ENCODE assay signal across 22 mouse cellular contexts in genomic region chr8:93563551-93563950, GRCm38 (mm10). TPM values are rescaled to one million over a fixed set of nuclear protein-coding genes. Genes with fewer than 3 reads are reported as not detected.
DNase-seq lines count a peak whose midpoint lies in the region; ATAC-seq and TF ChIP-seq lines count a peak whose summit lies in the region.
"Had no signal": no experiment of that assay in that cellular context is flagged by ENCODE, and none has a peak within 500 bp of the region (broad histone marks: within the 10 kb centered on the region; RNA-seq: fewer than 3 reads in every experiment).

No protein-coding gene starts in this region.

- H3K4me2 ChIP-seq in forebrain, embryonic 11.5 days (ENCODE audit: low read depth, low read length, severe bottlenecking) = no peak overlapping the region
- no peak overlapping the region for H3K4me2 ChIP-seq in embryonic facial prominence, embryonic 15.5 days (replicated peaks)
- H3K4me2 ChIP-seq: embryonic facial prominence, embryonic 12.5 days; liver, embryonic 15.5 days had no signal

- intact Hi-C loops in left cerebral cortex, adult 2 months (cut with DNase I) = no loop called here

- H3K9me3 ChIP-seq in forebrain, embryonic 10.5 days = peaks cover 4% of the 10 kb centered on the region
- peaks cover under 1% of the 10 kb centered on the region; the same call in 1 of the 2 replicates for H3K9me3 ChIP-seq in forebrain, embryonic 11.5 days (ENCODE audit: control insufficient read depth, low read length)
- no peaks in the 10 kb centered on the region for H3K9me3 ChIP-seq in embryonic facial prominence, embryonic 15.5 days (replicated peaks)
- H3K9me3 ChIP-seq: liver, embryonic 15.5 days had no signal

- ATAC-seq in forebrain, embryonic 11.5 days (replicated peaks; ENCODE audit: low FRiP score) = no peak
- 0 out of 2 replicates have a peak, but pooled peaks have one; percentile 18 for ATAC-seq in embryonic facial prominence, embryonic 15.5 days (ENCODE audit: insufficient number of reproducible peaks, low FRiP score, low TSS enrichment, low read depth)

- WGBS in forebrain, embryonic 10.5 days = 92% methylated on average over 7 of the region's 7 CpGs
- WGBS in forebrain, embryonic 11.5 days = 87% methylated on average over 7 of the region's 7 CpGs
- 77% methylated on average over 7 of the region's 7 CpGs for WGBS in embryonic facial prominence, embryonic 15.5 days

- peak; percentile 11 for DNase-seq in forebrain, embryonic 10.5 days (ENCODE audit: extremely low spot score, low spot score)
- DNase-seq in forebrain, embryonic 11.5 days (ENCODE audit: low spot score) = no peak
- no peak for DNase-seq in left cerebral cortex, adult 2 months (ENCODE audit: extremely low spot score in 1 of 2, low spot score in 2 of 2)
- DNase-seq in left cerebral cortex, adult 18-20 months (ENCODE audit: low spot score in 2 of 2) = no peak
- peak; percentile 34 for DNase-seq in cerebellum, adult 9-11 months
- DNase-seq in thymus, postnatal 0 days (ENCODE audit: low spot score) = no peak
- DNase-seq: adrenal gland, postnatal 25 days; gastrocnemius, postnatal 25 days; kidney, adult 9 months; kidney, postnatal 36 days; thymus, adult 18-20 months had no signal

- H3K36me3 ChIP-seq in forebrain, embryonic 10.5 days (replicated peaks) = no peaks in the 10 kb centered on the region
- H3K36me3 ChIP-seq in forebrain, embryonic 11.5 days (ENCODE audit: control insufficient read depth, insufficient read depth, low read length) = no peaks in the 10 kb centered on the region
- H3K36me3 ChIP-seq in embryonic facial prominence, embryonic 15.5 days = no peaks in the 10 kb centered on the region
- H3K36me3 ChIP-seq: embryonic facial prominence, embryonic 12.5 days; hindbrain, embryonic 10.5 days; liver, embryonic 15.5 days; midbrain, embryonic 10.5 days had no signal

- H3K27ac ChIP-seq in forebrain, embryonic 10.5 days = no peak overlapping the region
- H3K27ac ChIP-seq in forebrain, embryonic 11.5 days (ENCODE audit: low read depth, low read length) = no peak overlapping the region
- H3K27ac ChIP-seq in left cerebral cortex, adult 2 months = 0 out of 2 replicates have a peak overlapping the region, but pooled peaks have one; percentile 29
- H3K27ac ChIP-seq in embryonic facial prominence, embryonic 15.5 days (replicated peaks) = no peak overlapping the region
- H3K27ac ChIP-seq: embryonic facial prominence, embryonic 12.5 days; hindbrain, embryonic 10.5 days; liver, embryonic 15.5 days; macrophage had no signal

- no peak overlapping the region for H3K9ac ChIP-seq in forebrain, embryonic 11.5 days (ENCODE audit: low read length)
- H3K9ac ChIP-seq in embryonic facial prominence, embryonic 15.5 days = no peak overlapping the region
- H3K9ac ChIP-seq: embryonic facial prominence, embryonic 12.5 days; liver, embryonic 15.5 days had no signal

- no peak overlapping the region for H3K4me3 ChIP-seq in forebrain, embryonic 10.5 days
- H3K4me3 ChIP-seq in forebrain, embryonic 11.5 days (ENCODE audit: low read depth, low read length) = no peak overlapping the region
- no peak overlapping the region for H3K4me3 ChIP-seq in left cerebral cortex, adult 2 months
- H3K4me3 ChIP-seq in embryonic facial prominence, embryonic 15.5 days (replicated peaks) = no peak overlapping the region
- H3K4me3 ChIP-seq: embryonic facial prominence, embryonic 12.5 days; hindbrain, embryonic 10.5 days; liver, embryonic 15.5 days; midbrain, embryonic 10.5 days had no signal

- H3K27me3 ChIP-seq in forebrain, embryonic 10.5 days (ENCODE audit: poor library complexity, severe bottlenecking) = no peaks in the 10 kb centered on the region
- H3K27me3 ChIP-seq in forebrain, embryonic 11.5 days (ENCODE audit: control insufficient read depth, insufficient read depth, low read length) = no peaks in the 10 kb centered on the region
- H3K27me3 ChIP-seq in embryonic facial prominence, embryonic 15.5 days = no peaks in the 10 kb centered on the region
- H3K27me3 ChIP-seq: embryonic facial prominence, embryonic 12.5 days; liver, embryonic 15.5 days had no signal

- H3K4me1 ChIP-seq in forebrain, embryonic 10.5 days = peaks cover 7% of the 10 kb centered on the region
- H3K4me1 ChIP-seq in forebrain, embryonic 11.5 days (replicated peaks; ENCODE audit: control insufficient read depth, insufficient read depth, low read length) = peaks cover 3% of the 10 kb centered on the region; the same call in 1 of the 2 replicates
- H3K4me1 ChIP-seq in embryonic facial prominence, embryonic 15.5 days = peaks cover 10% of the 10 kb centered on the region; the same call in 1 of the 2 replicates
- H3K4me1 ChIP-seq: liver, embryonic 15.5 days had no signal

- no peak for TF ChIP-seq CTCF in left cerebral cortex, adult 2 months (IDR thresholded peaks at IDR 0.05)

RNA-seq across cellular contexts. Expression of gene Ces5a, which starts 27.9 kb away (rescaled TPM):
- polyA plus RNA-seq in forebrain, embryonic 10.5 days (2016; fragmentation: Nextera tagmentation; extraction: Ambion mirVana) = not detected in 2 replicates
- not detected in 2 replicates for polyA plus RNA-seq in forebrain, embryonic 11.5 days (2014; fragmentation: Nextera tagmentation; extraction: Ambion mirVana)
- total RNA-seq in left cerebral cortex, adult 2 months (2021) = 1 to 10 TPM in 1 of 2 experiments, under 1 TPM in 1; 0.45 to 1.8 TPM
- total RNA-seq in left cerebral cortex, adult 18-20 months (2021) = 1 to 10 TPM in 1 of 2 experiments, under 1 TPM in 1; 0.98 to 1.3 TPM
- 0.17 and 0.25 TPM in 2 replicates for polyA plus RNA-seq in embryonic facial prominence, embryonic 15.5 days (2015; fragmentation: Nextera tagmentation; extraction: Ambion mirVana)
- polyA plus RNA-seq in thymus, postnatal 0 days (2015; fragmentation: Nextera tagmentation; extraction: Ambion mirVana) = 0.25 and 0.53 TPM in 2 replicates
- total RNA-seq: adrenal gland, postnatal 25 days; CH12.LX; common myeloid progenitor, adult 5-6 weeks; MEL had no signal
- polyA plus RNA-seq: liver, embryonic 15.5 days; macrophage; midbrain, embryonic 10.5 days; stomach, embryonic 14.5 days; urinary bladder, adult 2 months had no signal

Comparison
In these comparisons a context has a peak if more than half of its experiments do, and no peak if none do; other contexts are left out.
1. DNase-seq: peak in forebrain, embryonic 10.5 days (single experiment) and cerebellum, adult 9-11 months (single experiment); none in forebrain, embryonic 11.5 days (single experiment), left cerebral cortex, adult 2 months (0 of 2), left cerebral cortex, adult 18-20 months (0 of 2) and thymus, postnatal 0 days (single experiment).